Mouse (Mus musculus) intestine, postnatal 0 days (tissue): ENCODE data around the gene Arrdc5. TPM values are rescaled to one million over a fixed set of nuclear protein-coding genes. Genes with fewer than 3 reads are reported as not detected.

Experiments
- ATAC-seq: fragments of 200-750 bp; cut with Nextera tagmentation; 2 replicates; pipeline ENCODE4 v1.8.0; 2017; ENCODE audit warnings: mild to moderate bottlenecking, moderate TSS enrichment, moderate library complexity
- H3K27ac ChIP-seq: fragments of 300-500 bp; sonication (generic); 2 replicates; pipeline ENCODE4 v1.5.1; 2014; ENCODE audit warnings: mild to moderate bottlenecking, low read depth, low read length, moderate library complexity
- H3K27me3 ChIP-seq: fragments of 300-500 bp; sonication (generic); replicated peaks from 2 replicates; pipeline ENCODE4 v1.6.1; 2014; ENCODE audit warnings: low read length, mixed read lengths; ENCODE audit not compliant: control insufficient read depth, insufficient read depth
- H3K36me3 ChIP-seq: fragments of 300-500 bp; sonication (generic); 2 replicates; pipeline ENCODE4 v1.6.1; 2014; ENCODE audit warnings: mild to moderate bottlenecking, moderate library complexity; ENCODE audit not compliant: control insufficient read depth, insufficient read depth
- H3K4me1 ChIP-seq: fragments of 300-500 bp; sonication (generic); replicated peaks from 2 replicates; pipeline ENCODE4 v1.6.1; 2014; ENCODE audit warnings: antibody characterized with exemption, low read length, mixed read lengths; ENCODE audit not compliant: control insufficient read depth, insufficient read depth
- H3K4me2 ChIP-seq: fragments of 300-500 bp; sonication (generic); replicated peaks from 2 replicates; pipeline ENCODE4 v1.6.1; 2014; ENCODE audit warnings: low read depth, mild to moderate bottlenecking, moderate library complexity
- H3K4me3 ChIP-seq: fragments of 300-500 bp; sonication (generic); 2 replicates; pipeline ENCODE4 v1.5.1; 2014; ENCODE audit warnings: low read depth, low read length
- H3K9ac ChIP-seq: fragments of 300-500 bp; sonication (generic); 2 replicates; pipeline ENCODE4 v1.6.1; 2014; ENCODE audit warnings: mild to moderate bottlenecking, low read depth, low read length
- H3K9me3 ChIP-seq: fragments of 300-500 bp; sonication (generic); 2 replicates; pipeline ENCODE4 v1.6.1; 2016; ENCODE audit warnings: mixed run types; ENCODE audit not compliant: control insufficient read depth
- CTCF ChIP-seq: sonication (generic); IDR thresholded peaks from 2 replicates; pipeline ENCODE4 v1.5.1; 2016; ENCODE audit warnings: low read depth, mild to moderate bottlenecking, control low read depth, antibody characterized with exemption, moderate library complexity
- WGBS: fragments of 180-500 bp; shearing (Covaris S2); extraction: QIAGEN DNeasy Blood & Tissue Kit; methylation state at CpG from one replicate; pipeline ENCODE4 v1.1.7; 2014; 5-methylcytosine and 5-hydroxymethylcytosine counted together
- polyA plus RNA-seq: library from polyadenylated mRNA; unstranded; fragments of >200 nt; fragmentation: Nextera tagmentation; extraction: Ambion mirVana; gene quantifications from 2 replicates; pipeline ENCODE4 v1.2.1, GENCODE M21; 2015

The Arrdc5 gene
- polyA plus RNA-seq, 1 experiment from 2014 or later: not detected

GRCm38 (mm10) chr17:56245608-56246007, 54.5 kb downstream of the Arrdc5 start:
- WGBS: 61% methylated on average over 7 of the region's 7 CpGs

More at GRCm38 (mm10) chr17:56245608-56246007, 54.5 kb downstream of the Arrdc5 start:
- TF ChIP-seq CTCF: no peak
- H3K36me3 ChIP-seq: no peaks in the 10 kb centered on the region
- H3K4me2 ChIP-seq: no peak overlapping the region
- H3K4me1 ChIP-seq: no peaks in the 10 kb centered on the region
- H3K27me3 ChIP-seq: peaks cover 5% of the 10 kb centered on the region
- no peak for ATAC-seq
- H3K4me3 ChIP-seq: no peak overlapping the region
- H3K27ac ChIP-seq: no peak overlapping the region
- no peak overlapping the region for H3K9ac ChIP-seq
- no peaks in the 10 kb centered on the region for H3K9me3 ChIP-seq

Other genes starting within 250 kb of the Arrdc5 start
- 42.5 and 47.7 TPM in 2 replicates for gene Ubxn6, start 225.3 kb downstream of the Arrdc5 start, polyA plus RNA-seq
- gene Hdgfl2, start 220.7 kb downstream of the Arrdc5 start, polyA plus RNA-seq: 25.9 and 33.6 TPM in 2 replicates
- gene Plin4, start 190.5 kb downstream of the Arrdc5 start, polyA plus RNA-seq: 0.30 and 0.31 TPM in 2 replicates
- gene Plin5, start 182.7 kb downstream of the Arrdc5 start, polyA plus RNA-seq: 0.10 TPM in 1 of 2 replicates, not detected in the other
- 3.6 and 3.9 TPM in 2 replicates for gene Lrg1, start 178.3 kb downstream of the Arrdc5 start, polyA plus RNA-seq
- gene Sema6b, start 159.9 kb downstream of the Arrdc5 start, polyA plus RNA-seq: 0.94 and 1.1 TPM in 2 replicates
- 4.6 and 5.1 TPM in 2 replicates for gene Tnfaip8l1, start 137.8 kb downstream of the Arrdc5 start, polyA plus RNA-seq
- 83.5 and 90.5 TPM in 2 replicates for gene Mydgf, start 116.4 kb downstream of the Arrdc5 start, polyA plus RNA-seq
- 10.6 and 12.0 TPM in 2 replicates for gene Dpp9, start 81.4 kb downstream of the Arrdc5 start, polyA plus RNA-seq
- 7.0 and 8.0 TPM in 2 replicates for gene Fem1a, start 43.5 kb downstream of the Arrdc5 start, polyA plus RNA-seq
- gene Ticam1, start 23.5 kb downstream of the Arrdc5 start, polyA plus RNA-seq: 15.8 and 16.0 TPM in 2 replicates
- 521 and 545 TPM in 2 replicates for gene Plin3, start 7.4 kb downstream of the Arrdc5 start, polyA plus RNA-seq
- gene Uhrf1, start 3.0 kb upstream of the Arrdc5 start, polyA plus RNA-seq: 22.5 and 23.5 TPM in 2 replicates
- 8.1 TPM in 2 replicates for gene Kdm4b, start 25.8 kb upstream of the Arrdc5 start, polyA plus RNA-seq
- gene Ptprs, start 176.2 kb upstream of the Arrdc5 start, polyA plus RNA-seq: 15.2 and 15.7 TPM in 2 replicates
- gene Znrf4, start 212.1 kb upstream of the Arrdc5 start, polyA plus RNA-seq: not detected in 2 replicates